Mouse (Mus musculus) heart, adult 2 months (tissue): Measurements from ENCODE around the gene Cenpa.

Source experiments
- CTCF ChIP-seq: fragments of 200-600 bp; IDR thresholded peaks from 2 replicates; pipeline ENCODE4 v1.8.1; 2022; ENCODE audit warnings: antibody characterized with exemption, mild to moderate bottlenecking, moderate library complexity
- EP300 ChIP-seq: fragments of 200-500 bp; IDR thresholded peaks from 2 replicates; pipeline ENCODE4 v1.6.1; 2011; ENCODE audit warnings: low read depth, low read length, control low read depth; ENCODE audit not compliant: insufficient read depth
- POLR2A ChIP-seq: fragments of 200-500 bp; IDR thresholded peaks from 2 replicates; pipeline ENCODE4 v1.6.1; 2011; ENCODE audit warnings: mild to moderate bottlenecking, low read depth, low read length, control low read depth; ENCODE audit not compliant: insufficient read depth

GRCm38 (mm10) chr5:30660813-30661212, 5.8 kb upstream of the Cenpa start:
- TF ChIP-seq CTCF = no peak
- no peak for TF ChIP-seq POLR2A
- TF ChIP-seq EP300 = no peak
